Mouse (Mus musculus): ENCODE measurements around the gene Shisa9. TPM values are rescaled to one million over a fixed set of nuclear protein-coding genes. Genes with fewer than 3 reads are reported as not detected.

The Shisa9 gene
- polyA plus RNA-seq, 1 experiment: 0.05 TPM

DNA sequence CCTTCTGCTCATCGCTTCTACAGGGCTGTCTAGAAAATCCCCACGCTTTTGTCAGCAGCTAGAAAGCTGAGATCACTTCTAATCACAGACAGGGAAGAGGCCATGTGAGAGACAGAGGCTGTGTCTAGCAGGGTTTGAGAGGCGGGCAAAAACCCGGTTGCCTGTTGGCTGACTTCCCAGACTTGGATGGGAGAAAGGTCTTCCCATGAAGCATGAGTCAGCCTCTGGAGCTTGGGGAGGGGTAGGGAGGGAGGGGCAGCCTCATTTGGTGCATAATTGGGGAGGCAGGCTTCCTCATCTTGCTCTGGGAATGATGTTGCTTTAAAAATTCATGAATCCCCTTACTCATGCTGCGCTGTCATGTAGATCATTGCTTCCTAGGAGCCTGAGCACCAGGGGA is 57.0 kb downstream of the Shisa9 start:
- Histone ChIP-seq H3K36me3 (ENCODE audit: control insufficient read depth, insufficient read depth, low read length) (no peaks in the 10 kb centered on the region), H3K4me3 (ENCODE audit: extremely low read depth, insufficient read depth, insufficient read length) (no peak overlapping the region), H3K4me1 (ENCODE audit: control insufficient read depth, insufficient read depth, insufficient read length) (no peaks in the 10 kb centered on the region), H3K27ac (ENCODE audit: insufficient read depth, low read length) (no peak overlapping the region), H3K27me3 (ENCODE audit: control insufficient read depth, insufficient read depth, low read length) (no peaks in the 10 kb centered on the region)
- 67% methylated on average over 5 of the region's 5 CpGs for WGBS
- DNase-seq (ENCODE audit: low read depth in 1 of 2, low spot score in 2 of 2): no peak
- TF ChIP-seq CTCF (IDR thresholded peaks at IDR 0.05; ENCODE audit: extremely low read depth, insufficient read depth, insufficient read length, insufficient replicate concordance): no peak
- TF ChIP-seq POLR2A (IDR thresholded peaks at IDR 0.05; ENCODE audit: low read depth, low read length): no peak

DNA sequence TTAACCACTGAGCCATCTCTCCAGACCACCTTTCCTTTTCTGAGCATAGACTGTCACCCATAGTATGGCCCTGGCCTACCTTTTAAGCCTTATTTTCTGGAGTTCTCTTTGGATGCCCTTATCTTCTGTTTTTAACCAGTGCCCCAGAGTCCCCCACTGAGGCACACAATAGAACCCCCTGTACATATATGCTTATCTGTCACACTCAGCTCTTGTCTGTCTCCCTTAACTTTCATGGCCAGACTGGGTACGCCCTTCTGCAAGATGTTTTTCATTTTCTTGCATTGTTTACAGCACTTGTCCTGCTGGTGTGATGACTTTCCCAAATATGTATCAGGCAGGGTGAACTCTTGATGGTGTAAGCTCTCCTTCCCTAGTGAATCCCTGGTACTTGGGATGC is 68.1 kb downstream of the Shisa9 start:
- Histone ChIP-seq H3K4me1 (ENCODE audit: control insufficient read depth, insufficient read depth, insufficient read length) (no peaks in the 10 kb centered on the region), H3K4me3 (ENCODE audit: extremely low read depth, insufficient read depth, insufficient read length) (no peak overlapping the region), H3K36me3 (ENCODE audit: control insufficient read depth, insufficient read depth, low read length) (no peaks in the 10 kb centered on the region), H3K27me3 (ENCODE audit: control insufficient read depth, insufficient read depth, low read length) (no peaks in the 10 kb centered on the region), H3K27ac (ENCODE audit: insufficient read depth, low read length) (no peak overlapping the region)
- WGBS: 88% methylated on average over 1 of the region's 1 CpGs
- DNase-seq (ENCODE audit: low read depth in 1 of 2, low spot score in 2 of 2): no peak
- TF ChIP-seq CTCF (IDR thresholded peaks at IDR 0.05; ENCODE audit: extremely low read depth, insufficient read depth, insufficient read length, insufficient replicate concordance) (no peak), POLR2A (IDR thresholded peaks at IDR 0.05; ENCODE audit: low read depth, low read length) (no peak)

DNA sequence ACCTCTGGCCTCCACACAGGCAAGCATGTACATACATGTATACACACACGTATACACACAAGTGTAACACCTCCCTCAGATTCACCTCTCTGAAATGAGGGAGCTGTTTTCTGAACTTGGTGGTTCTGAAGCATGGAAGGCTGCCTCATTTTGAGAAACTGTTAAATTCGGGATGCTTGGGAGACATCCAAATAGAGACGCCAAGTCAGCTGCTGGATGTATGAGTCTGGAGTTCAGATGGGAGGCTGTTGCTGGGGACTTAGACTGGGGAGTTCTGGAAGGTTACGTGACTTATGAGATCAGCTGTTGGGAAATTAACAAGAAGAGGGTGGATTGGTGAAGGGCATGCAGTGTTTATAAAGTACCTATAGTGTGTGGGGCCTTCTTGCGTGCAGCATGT is 88.7 kb downstream of the Shisa9 start:
- Histone ChIP-seq H3K4me3 (ENCODE audit: extremely low read depth, insufficient read depth, insufficient read length) (no peak overlapping the region), H3K36me3 (ENCODE audit: control insufficient read depth, insufficient read depth, low read length) (no peaks in the 10 kb centered on the region), H3K27me3 (ENCODE audit: control insufficient read depth, insufficient read depth, low read length) (no peaks in the 10 kb centered on the region), H3K27ac (ENCODE audit: insufficient read depth, low read length) (no peak overlapping the region), H3K4me1 (ENCODE audit: control insufficient read depth, insufficient read depth, insufficient read length) (no peaks in the 10 kb centered on the region)
- no peak for DNase-seq (ENCODE audit: low read depth in 1 of 2, low spot score in 2 of 2)
- WGBS: 91% methylated on average over 5 of the region's 5 CpGs
- no peak for TF ChIP-seq CTCF (IDR thresholded peaks at IDR 0.05; ENCODE audit: extremely low read depth, insufficient read depth, insufficient read length, insufficient replicate concordance)

DNA sequence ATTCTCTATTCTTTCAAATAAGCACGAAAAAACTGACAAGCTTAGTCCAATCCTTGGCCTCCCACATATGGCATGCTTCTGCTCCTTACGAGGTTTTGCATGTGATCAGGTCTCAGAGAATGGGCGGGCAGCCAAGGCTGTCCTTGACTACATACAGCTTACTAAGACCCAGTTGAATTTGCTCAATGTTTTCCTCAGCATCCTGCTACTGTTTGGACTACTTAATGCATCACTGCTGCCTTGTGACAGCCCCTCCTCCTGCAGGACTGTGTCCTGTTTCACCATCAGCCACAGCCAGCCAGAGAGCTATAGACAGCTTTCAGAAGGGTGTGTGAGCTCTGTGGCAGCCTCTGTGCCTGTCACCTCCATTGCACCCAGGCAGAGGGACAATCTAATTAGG is 92.4 kb downstream of the Shisa9 start:
- no peak for DNase-seq (ENCODE audit: low read depth in 1 of 2, low spot score in 2 of 2)
- H3K4me1 ChIP-seq (ENCODE audit: control insufficient read depth, insufficient read depth, insufficient read length): no peaks in the 10 kb centered on the region

DNA sequence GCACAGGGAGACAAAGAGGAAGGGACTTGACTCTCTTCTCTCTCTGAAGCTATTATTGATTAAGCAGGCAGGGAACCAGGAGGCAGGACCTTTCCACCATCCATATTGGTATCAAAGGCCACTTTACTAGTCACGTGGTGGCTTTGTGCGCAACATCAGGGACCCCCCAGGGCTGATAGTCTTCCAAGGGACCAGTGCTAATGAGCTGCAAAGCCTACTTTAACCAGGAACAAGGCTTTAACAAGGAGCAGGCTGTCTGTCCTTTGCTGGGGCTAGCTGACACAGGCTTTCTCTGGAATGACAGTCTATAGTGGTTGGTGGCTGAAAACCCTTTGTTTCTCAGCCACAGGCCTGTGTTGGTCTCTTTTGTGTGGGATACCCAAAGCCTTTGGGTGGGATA is 92.8 kb downstream of the Shisa9 start:
- no peak for DNase-seq (ENCODE audit: low read depth in 1 of 2, low spot score in 2 of 2)
- Histone ChIP-seq H3K4me3 (ENCODE audit: extremely low read depth, insufficient read depth, insufficient read length) (no peak overlapping the region), H3K27ac (ENCODE audit: insufficient read depth, low read length) (no peak overlapping the region), H3K27me3 (ENCODE audit: control insufficient read depth, insufficient read depth, low read length) (no peaks in the 10 kb centered on the region), H3K4me1 (ENCODE audit: control insufficient read depth, insufficient read depth, insufficient read length) (no peaks in the 10 kb centered on the region), H3K36me3 (ENCODE audit: control insufficient read depth, insufficient read depth, low read length) (no peaks in the 10 kb centered on the region)
- TF ChIP-seq CTCF (IDR thresholded peaks at IDR 0.05; ENCODE audit: extremely low read depth, insufficient read depth, insufficient read length, insufficient replicate concordance) (no peak), POLR2A (IDR thresholded peaks at IDR 0.05; ENCODE audit: low read depth, low read length) (no peak)
- WGBS: 94% methylated on average over 2 of the region's 2 CpGs

More for the DNA sequence above, 92.4 kb downstream of the Shisa9 start:
- Histone ChIP-seq H3K36me3 (ENCODE audit: control insufficient read depth, insufficient read depth, low read length) (no peaks in the 10 kb centered on the region), H3K27ac (ENCODE audit: insufficient read depth, low read length) (no peak overlapping the region), H3K4me3 (ENCODE audit: extremely low read depth, insufficient read depth, insufficient read length) (no peak overlapping the region), H3K27me3 (ENCODE audit: control insufficient read depth, insufficient read depth, low read length) (no peaks in the 10 kb centered on the region)
- no peak for TF ChIP-seq CTCF (IDR thresholded peaks at IDR 0.05; ENCODE audit: extremely low read depth, insufficient read depth, insufficient read length, insufficient replicate concordance)
- WGBS: 63% methylated on average over 3 of the region's 3 CpGs

DNA sequence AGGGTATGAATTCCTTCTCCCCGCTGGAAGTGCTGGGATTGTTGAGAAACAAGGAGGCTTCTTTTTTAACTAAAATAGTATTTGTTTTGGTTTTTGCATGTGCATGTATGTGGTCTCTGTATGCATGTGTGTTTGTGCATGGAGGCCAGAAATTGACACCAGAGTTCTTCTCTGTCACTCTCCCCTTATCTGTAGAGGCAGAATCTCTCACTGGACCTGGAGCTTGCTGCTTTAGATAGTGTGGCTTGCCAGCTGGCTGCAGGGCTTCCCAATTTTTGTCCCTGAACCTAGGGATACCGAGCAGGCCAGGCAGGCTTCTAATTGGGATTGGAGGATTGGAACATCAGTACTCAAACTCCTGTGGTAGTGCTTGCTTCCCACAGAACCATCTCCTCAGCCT is 99.2 kb downstream of the Shisa9 start:
- H3K27ac ChIP-seq (ENCODE audit: insufficient read depth, low read length): no peak overlapping the region
- no peaks in the 10 kb centered on the region for H3K27me3 ChIP-seq (ENCODE audit: control insufficient read depth, insufficient read depth, low read length)
- WGBS: 86% methylated on average over 2 of the region's 2 CpGs
- no peak for DNase-seq (ENCODE audit: low read depth in 1 of 2, low spot score in 2 of 2)
- no peaks in the 10 kb centered on the region for H3K4me1 ChIP-seq (ENCODE audit: control insufficient read depth, insufficient read depth, insufficient read length)
- H3K36me3 ChIP-seq (ENCODE audit: control insufficient read depth, insufficient read depth, low read length): no peaks in the 10 kb centered on the region
- H3K4me3 ChIP-seq (ENCODE audit: extremely low read depth, insufficient read depth, insufficient read length): no peak overlapping the region
- TF ChIP-seq CTCF (IDR thresholded peaks at IDR 0.05; ENCODE audit: extremely low read depth, insufficient read depth, insufficient read length, insufficient replicate concordance) (no peak), POLR2A (IDR thresholded peaks at IDR 0.05; ENCODE audit: low read depth, low read length) (no peak)

DNA sequence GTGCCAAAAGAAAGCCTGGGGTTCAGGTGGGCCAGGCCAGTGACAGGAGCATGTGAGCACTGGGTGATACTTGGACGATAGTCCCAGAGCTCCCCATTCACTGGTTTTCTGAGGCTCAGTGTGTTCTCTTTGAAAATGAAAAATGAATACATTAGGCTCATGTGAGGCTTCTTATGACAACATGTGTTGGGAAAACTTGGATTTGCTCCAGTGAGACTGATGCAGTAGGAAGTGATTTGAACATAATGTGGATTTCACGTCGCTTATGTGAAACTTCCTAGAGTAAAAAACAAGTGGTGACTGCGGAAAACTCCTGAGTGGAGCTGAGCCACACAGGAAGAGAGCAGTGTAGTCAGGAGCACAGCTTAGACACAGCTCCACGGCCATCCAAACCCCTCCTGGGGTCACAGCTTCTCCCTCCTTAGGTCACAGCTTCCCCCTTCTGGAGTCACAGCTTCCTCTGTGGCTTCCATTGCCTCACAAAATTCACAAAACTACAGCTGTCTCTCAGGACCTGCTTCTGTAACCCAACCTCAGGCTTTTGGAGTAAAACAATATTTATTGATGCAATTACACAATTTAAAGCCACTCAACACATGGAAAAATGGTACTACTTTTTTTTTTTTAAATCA is 106.8 kb downstream of the Shisa9 start:
- Histone ChIP-seq H3K27me3 (ENCODE audit: control insufficient read depth, insufficient read depth, low read length) (no peaks in the 10 kb centered on the region), H3K4me1 (ENCODE audit: control insufficient read depth, insufficient read depth, insufficient read length) (no peaks in the 10 kb centered on the region), H3K4me3 (ENCODE audit: extremely low read depth, insufficient read depth, insufficient read length) (no peak overlapping the region), H3K27ac (ENCODE audit: insufficient read depth, low read length) (no peak overlapping the region), H3K36me3 (ENCODE audit: control insufficient read depth, insufficient read depth, low read length) (no peaks in the 10 kb centered on the region)
- TF ChIP-seq POLR2A (IDR thresholded peaks at IDR 0.05; ENCODE audit: low read depth, low read length): no peak
- TF ChIP-seq CTCF (IDR thresholded peaks at IDR 0.05; ENCODE audit: extremely low read depth, insufficient read depth, insufficient read length, insufficient replicate concordance): no peak
- no peak for DNase-seq (ENCODE audit: low read depth in 1 of 2, low spot score in 2 of 2)
- 46% methylated on average over 5 of the region's 5 CpGs for WGBS

Data from spleen, adult 2 months (tissue).